Mouse (Mus musculus) urinary bladder, postnatal 10 days (tissue): ENCODE results near the gene Scaper.
A peak's percentile ranks its signal among the peaks of the same experiment; 100 is the strongest.

Source experiments
- DNase-seq: peaks from one replicate; pipeline ENCODE4 v3.0.0; 2022; ENCODE audit warnings: low spot score

Gene Scaper

DNA sequence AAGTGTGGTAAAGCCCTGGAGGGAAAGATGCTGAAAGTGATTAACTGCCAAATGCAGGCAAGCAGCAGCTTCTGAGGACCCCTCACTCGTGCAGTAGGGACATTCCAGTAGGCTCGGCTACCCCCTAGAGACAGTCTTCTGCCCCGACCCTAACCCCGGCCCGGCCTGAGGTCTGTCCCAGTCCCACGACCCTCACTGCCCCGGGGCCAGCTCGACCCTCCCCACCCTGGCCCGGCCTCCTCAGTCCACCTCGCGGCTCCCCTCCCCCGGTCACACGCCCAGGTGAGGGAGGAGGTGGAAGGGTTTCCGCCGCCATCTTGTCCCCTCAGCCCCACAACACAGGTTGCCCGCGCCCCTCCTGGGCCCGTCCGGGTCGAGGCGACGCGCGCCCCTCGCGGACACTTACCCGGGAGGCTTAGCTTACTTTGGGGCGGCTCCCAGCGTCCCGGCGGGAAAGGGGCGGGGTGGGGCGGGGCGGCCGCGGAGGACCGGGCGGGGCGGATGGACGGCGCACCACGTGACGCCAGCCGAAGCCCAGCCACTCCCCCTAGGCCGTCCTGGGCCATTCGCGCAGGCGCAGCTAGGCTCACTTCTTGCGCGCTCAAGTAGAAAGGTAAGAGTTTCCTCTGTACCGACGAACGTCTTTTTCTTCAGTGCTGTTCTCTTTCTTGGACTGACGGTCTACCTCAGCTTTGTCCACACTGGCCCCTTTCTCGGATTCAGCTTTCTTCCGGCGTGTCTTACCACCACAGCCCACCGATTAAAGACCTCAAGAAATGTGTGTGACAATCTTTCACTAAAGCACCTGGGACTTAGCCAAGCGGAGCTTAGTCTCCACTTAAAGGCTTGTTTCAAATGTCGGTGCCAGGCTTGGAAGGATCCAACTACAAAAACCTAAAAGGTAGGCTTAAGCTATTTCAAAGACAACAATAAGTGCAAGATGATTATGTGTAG, at the start of gene Scaper:
Gene Scaper, minus strand, starts transcription at position 456 of the 954 bp plus-strand sequence.
- DNase-seq = peak; percentile 59

DNA sequence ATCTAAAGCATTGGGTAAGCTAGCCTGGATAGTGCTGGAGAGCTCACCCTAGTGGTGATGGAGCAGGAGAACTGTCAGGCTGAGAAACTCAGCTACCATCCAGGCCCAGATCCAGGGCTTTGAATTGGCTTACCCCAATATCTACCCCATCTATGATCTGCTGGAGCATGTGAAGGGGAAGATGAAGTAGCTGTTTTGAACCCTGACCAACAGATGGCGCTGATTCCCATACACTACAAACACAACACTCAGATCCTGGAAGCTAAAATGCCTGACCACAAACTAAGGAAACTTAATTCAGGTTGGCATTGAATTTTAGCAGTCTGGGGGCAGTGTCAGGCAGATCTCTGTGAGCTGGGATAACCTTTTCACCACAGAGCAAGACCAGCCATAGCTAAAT, 8.9 kb upstream of the Scaper start:
- DNase-seq = no peak

DNA sequence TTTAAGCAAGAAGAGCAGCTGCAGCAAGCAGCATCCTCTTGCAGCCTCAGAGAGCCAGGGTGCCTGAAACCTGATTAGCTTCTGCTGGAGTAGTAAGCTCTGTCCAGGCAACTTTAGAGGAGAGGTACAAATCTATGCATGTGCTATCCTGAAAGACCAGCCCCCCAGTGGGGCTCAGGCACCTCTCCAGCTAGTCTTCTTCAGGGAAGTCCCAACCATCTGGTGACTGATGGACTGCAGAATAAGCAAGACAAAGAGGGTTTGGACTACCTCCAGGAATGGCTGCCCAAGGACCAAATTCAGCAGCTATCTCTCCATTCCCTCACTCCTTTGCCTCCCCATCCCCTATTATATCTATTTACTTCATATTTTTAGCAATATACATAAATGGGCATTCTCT, 3.4 kb upstream of the Scaper start:
- DNase-seq = no peak

DNA sequence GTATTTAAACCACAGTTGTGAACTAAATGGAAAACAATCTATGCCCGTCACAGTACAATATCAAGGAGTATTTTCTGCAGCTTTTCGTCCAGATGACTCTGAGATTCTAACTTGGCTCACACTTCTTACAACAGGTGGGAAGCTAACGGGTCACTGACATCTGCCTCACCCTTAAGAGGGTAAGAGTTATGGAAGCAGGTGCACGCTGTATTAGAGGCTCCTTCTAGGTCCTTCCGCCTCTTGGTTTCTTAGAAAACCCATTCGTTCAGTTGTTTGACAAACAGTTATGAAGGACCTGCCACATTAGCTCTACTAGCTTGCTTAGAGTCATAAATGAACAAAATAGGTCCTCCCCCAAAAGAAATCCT, 683 bp upstream of the Scaper start:
- DNase-seq = no peak

DNA sequence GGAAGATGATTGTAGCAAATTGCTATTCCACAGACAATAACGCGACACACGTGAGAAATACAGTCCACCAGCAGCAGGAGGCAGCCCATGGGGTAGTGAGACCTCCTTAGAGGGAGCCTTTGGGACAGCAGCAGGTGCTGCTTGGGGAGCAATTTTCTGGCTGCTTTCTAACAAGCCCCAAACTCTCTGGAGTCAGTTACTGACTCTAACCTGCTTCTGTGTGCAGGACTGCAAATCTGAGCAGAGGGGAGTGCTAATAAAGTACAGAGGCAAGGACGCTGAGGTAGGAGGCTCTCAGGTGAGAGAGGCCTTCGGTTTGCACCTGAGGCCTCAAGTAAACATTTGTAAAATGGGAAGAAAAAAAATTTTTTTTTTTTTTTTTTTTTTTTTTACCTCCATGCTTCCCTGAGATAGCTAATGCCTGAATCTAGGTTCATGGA, 675 bp downstream of the Scaper start:
- DNase-seq = no peak

DNA sequence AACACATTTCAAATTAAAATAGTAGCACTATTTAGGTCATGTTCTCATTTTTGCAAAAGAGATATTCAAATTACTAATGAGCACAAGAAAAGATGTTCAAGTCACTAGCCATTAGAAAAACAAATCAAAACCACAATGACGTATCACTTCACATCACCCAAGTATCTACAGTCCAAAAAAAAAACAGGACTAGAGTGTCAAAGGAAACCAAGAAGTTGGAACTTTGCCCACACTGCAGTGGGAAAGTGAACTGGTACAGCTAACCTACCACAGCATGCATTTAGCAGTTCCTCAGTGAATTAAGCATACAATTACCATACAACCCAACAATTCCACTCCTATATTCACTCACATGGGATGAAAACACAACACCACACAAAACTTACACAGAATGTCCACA, 5.4 kb downstream of the Scaper start:
- no peak for DNase-seq

DNA sequence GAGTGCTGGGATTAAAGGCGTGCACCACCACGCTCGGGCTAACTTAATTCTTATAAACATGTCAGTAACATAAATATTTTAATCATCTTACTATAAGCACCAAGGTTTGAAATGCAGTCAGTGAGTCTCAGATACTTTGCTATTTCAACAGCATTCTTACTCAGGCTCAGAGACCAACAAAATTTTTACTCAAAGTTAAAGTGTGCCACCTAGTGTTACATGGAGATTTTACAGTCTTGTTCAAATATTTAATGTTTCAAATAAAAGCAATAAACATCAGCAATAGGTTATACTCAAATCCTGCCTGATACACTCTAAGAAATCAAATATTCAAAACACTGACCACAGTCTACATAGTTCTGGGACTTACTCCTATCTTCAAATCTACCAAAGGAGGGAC, 19.3 kb downstream of the Scaper start:
- DNase-seq = no peak

DNA sequence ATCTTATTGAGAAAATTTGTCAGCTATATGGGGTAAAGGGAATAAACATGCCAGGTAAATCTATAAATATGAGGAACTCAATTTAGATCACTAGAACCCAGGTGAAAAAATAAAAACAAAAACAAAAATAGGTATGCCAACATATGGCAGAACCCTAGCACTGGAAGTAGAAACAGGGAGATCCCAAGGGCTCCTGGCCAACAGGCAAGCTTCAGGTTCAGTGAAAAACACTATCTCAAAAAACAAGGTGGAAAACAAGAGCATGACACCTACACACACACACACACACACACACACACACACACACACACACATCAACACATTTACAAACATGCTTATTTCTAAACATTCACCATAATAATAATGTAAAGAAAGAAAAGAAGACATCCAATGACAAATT, 21.2 kb downstream of the Scaper start:
- no peak for DNase-seq

DNA sequence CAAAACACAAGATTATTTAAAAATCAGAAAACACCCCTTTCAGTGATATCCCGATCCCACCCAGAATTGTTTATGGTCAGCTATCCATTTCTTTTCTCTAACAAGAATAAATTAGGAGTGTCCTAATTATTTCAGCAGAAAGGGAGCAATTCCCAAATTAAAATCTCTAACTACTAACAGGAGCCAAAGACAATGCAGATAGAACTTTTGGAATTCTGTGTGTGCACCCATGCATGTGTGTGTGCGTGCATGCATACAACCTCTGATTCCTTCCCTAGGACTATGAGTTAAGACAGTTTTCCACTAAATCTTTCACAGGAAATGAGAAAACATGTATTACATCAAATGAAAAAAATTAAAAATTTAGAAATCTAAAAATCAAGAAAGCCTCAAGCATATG, 26.4 kb downstream of the Scaper start:
- no peak for DNase-seq

DNA sequence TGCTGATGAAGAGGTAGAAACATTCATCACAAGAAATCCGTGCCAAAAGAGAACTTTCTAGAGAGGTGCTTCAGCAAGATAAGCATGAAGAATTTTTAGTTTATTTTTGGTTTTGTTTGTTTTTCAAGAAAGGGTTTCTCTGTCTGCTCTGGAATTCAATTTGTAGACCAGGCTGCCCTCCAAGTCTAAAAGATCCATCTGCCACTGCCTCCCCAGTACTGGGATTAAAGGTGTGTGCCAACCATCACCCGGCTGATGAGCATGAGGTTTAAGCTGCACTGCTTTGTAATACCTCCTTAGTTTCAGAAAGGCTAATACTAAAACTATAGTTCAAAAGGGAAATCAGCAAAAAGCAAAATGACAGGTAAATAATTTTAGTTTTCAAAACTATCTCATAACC, 35.0 kb downstream of the Scaper start:
- DNase-seq = no peak

DNA sequence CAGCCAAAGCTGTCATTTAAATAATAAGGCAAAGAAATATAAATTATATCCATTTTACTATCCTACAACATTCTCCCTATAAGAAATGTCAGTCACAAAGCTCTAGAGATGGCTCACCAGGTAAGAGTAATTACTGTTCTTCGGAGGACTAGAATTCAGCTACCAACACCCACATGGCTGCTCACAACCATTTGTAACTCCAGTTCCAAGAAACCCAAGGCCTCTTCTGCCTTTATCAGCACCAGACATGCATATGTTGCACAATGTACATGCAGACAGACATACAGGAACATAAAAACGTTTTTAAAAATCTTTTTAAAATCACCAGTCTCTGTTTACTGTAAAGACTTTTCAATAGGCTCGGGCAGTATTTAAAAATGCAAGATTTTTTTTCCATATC, 36.3 kb downstream of the Scaper start:
- DNase-seq = no peak

DNA sequence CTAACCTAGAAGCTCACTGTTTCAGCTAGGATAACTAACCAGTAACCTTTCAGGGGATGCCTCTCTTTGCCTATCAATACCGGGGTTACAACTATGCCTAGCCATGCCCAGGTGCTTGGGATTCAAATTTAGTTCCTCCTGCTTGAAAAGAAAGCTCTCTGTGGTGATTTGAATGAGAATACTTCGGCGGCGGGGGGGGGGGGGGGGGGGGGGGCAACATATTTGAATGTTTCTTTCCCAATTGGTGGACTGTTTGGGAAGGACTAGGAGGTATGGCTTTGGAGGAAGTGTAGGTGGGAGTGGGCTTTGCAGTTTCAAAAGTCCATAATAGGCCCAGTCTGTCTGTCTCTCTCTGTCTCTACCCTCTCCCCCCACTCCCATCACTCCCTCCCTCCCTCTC, 37.4 kb downstream of the Scaper start:
- no peak for DNase-seq

DNA sequence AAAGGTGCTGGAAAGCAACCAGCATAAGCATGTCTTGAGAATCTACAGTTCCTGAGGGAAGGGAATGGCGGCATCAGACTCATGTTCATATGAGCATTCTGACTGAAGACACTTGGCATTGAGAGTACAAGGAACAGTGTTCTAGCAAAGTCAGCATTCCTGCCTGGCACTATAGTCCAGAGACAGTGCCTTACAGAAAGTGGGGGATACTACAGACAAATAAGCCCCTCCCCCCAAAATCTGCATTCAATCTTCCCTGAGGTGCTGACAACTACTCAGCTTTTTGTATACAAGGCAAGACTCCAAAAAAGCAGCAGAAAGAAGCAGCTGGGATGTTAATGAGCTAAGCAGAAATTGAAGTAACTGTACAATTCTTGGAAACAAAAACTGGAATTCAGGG, 59.9 kb downstream of the Scaper start:
- no peak for DNase-seq

DNA sequence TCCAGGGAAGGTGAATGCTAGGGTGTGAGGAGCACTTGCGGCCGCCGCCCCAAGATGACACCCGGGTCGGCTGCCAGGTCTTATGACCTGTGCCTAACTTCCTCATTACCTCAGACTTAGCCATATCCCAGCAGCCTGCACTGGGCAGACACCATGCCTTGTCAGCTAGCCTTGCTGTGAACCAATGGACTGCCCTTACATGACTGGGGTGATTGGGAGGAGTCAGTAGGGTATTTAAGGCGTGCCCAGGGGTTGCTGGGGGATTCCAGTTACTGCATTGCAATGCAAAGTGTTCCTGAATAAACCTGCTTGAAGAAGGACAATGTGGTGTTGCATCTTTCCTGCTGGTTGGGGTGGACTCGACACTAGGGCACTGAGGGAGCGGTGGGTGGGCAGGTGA, 148.5 kb downstream of the Scaper start:
- no peak for DNase-seq

DNA sequence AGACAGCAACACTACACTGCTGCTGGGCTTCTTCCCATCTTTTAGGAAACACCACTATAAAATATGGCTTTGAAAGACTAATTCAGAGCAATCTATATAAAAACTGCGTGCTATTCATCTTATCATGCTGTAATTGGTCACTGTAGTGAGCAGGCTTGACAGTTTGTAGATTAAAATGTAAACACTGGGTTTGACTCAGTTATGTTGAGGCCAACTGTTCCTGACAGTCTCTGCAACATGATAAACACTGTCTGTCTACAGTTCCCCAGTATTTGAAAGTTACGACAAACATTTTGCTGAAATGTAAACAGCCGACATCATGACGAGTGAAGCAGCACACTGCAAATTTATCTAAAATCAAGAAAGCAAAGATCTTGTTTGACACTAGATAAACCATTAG, 225.9 kb downstream of the Scaper start:
- no peak for DNase-seq

DNA sequence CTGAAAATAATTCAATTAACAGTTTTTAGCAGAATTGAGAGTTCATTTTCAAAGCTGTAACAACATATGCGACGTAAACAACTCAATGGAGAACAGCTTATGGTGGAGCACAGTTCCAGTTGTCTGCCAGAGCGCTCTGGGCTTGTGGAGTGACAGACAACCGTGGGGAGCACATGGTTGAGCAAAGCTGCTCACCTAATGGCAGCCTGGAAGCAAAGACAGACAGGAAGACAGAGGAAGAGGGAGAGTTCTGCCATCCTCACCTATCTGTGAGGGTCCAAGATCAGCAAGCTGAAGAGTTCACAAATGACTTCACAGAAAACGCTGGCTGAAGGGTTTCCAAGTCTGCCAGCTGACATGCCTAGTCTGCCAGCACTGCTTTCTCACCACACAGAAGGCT, 227.4 kb downstream of the Scaper start:
- DNase-seq = no peak

DNA sequence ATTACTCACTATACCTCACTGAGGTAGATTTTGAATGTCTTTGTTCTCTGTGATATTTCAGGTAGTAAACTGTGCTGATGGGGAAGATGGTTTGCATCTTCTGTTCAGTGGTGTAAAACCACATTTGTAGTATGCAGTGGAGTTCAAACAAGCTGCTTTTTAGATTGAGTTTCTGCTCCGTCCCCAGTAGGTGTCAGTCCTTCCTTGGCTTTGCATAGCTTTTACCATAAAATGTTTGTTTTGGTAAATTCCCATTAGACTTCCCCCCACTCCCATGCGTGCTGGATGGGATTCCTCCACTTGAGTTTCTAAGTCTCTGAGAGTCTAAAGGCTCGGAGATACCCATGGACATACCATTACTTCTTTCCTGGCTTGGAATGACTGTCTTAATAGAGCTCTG, 231.3 kb downstream of the Scaper start:
- no peak for DNase-seq

DNA sequence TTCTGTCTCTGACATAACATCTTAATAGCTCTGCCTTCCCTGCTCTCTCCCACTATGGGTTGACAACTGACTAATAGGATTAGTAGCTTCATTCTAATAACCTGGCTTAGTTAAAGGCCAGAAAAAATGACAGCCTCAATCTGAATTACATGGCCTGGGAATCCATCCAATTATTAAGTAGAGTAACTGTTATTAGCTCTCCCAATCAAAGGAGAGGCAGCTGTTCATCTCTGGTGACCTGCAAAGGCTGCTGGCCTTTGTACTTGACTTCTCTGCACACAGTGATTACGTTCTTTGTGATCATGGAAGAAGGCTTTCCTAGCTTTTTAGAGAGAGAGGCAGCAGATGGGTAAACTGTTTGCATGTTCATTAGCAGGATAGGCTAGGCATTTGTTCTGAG, 242.6 kb downstream of the Scaper start:
- DNase-seq = no peak

DNA sequence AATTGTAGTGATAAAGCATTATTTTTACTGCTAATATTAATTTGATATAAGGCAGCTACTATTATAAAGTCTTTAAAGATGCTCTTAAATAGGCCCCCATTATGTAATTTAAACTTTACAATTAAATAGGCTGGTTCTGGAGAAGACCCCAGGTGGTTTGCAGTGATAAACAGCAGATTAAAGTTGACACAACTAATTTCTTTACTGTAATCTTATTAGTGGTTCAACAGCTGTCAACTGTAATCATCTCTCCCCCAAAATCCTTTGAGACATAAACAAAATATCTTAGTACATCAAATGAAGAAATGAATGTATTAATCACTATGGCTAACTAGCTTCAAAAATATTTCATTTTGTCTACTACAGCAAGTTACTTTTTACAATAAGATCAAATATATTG, 260.8 kb downstream of the Scaper start:
- DNase-seq = no peak

DNA sequence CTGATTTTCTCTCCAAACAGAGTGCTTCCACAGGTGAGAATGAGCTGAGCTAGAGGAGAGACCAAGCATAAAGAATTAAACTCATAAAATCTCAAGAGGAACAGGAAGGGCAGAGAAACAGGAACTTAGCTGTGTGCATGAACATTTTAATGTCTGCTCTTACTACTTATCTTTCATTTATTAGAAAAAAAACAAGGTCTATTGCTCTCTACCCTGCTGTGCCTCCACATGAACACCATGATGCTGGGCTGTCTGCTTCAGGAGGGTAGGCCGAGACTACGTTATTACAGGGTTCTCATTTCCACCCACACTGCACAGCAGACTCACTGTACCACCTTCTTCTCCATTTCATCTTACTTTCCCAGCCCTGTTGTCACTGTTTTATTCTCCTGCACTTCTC, 291.5 kb downstream of the Scaper start:
- no peak for DNase-seq

DNA sequence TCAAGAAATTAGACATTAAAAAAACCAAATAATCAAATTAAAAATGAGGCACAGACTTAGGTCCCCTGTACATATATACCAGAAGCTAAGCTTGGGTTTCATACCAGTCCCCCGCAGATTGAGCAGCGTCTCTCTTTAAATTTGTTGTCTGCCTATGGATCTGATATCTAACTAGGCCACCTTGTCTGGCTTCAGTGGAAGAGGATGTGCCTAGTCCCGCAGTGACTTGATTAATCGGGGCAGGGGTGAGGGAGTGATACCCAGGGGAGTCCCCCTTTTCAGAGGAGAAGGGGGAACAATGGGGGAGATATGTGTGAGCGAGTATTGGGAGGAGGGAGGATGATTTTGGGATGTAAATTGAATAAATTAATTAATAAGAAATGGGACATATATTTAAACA, 310.9 kb downstream of the Scaper start:
- no peak for DNase-seq

DNA sequence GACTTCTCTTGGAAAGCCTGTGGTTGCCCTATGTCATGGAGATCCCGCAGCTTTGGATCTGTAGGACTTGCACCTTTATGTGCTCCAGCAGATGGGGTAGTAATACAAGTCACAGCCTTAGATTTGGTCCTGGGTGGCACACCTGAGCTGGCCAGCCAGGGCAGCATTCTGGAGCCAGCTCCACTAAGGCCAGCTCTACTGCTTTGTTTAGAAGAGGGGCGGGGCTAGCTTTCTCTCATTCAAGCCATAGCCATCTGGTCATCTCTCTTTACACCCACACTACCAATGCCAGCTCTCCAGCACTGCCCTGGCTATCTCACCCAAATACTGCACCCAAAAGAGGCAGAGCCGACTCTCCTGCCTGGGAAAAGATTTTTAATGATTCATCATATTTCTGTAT, 323.2 kb downstream of the Scaper start:
- no peak for DNase-seq

DNA sequence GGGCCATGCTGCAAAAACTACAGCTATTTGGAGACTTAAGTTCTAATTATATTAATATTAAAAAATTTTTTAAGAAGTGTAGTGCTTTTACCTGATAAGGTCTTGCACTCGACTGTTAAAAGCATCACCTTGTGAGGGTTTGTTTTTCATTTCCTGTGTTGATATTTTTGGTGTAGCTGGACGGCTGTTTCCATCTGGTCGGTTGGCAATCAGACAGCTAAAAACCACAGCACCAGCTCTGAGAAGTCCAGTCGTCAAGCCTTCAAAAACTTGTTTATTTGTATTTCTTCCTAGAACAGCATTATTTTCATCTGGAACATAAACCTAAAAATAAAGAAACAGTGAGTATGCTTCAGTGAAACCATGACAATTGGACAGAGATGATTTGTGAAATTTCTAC, 328.2 kb downstream of the Scaper start:
- no peak for DNase-seq
